Mouse (Mus musculus) kidney, embryonic 14.5 days (tissue): ENCODE data around the gene Ddx54. TPM values are rescaled to one million over a fixed set of nuclear protein-coding genes. Genes with fewer than 3 reads are reported as not detected.
A peak's percentile ranks its signal among the peaks of the same experiment; 100 is the strongest.

Experiments used
- ATAC-seq: fragments of 200-750 bp; cut with Nextera tagmentation; 2 replicates; pipeline ENCODE4 v1.8.0; 2017; ENCODE audit warnings: moderate number of reproducible peaks, mild to moderate bottlenecking, moderate TSS enrichment, moderate library complexity; ENCODE audit not compliant: low FRiP score, low TSS enrichment
- H3K27ac ChIP-seq: fragments of 300-500 bp; sonication (generic); 2 replicates; pipeline ENCODE4 v1.5.1; 2014; ENCODE audit warnings: low read depth, mild to moderate bottlenecking, low read length, moderate library complexity, mixed read lengths
- H3K27me3 ChIP-seq: fragments of 300-500 bp; sonication (generic); 2 replicates; pipeline ENCODE4 v1.6.1; 2014; ENCODE audit warnings: mild to moderate bottlenecking, low read length; ENCODE audit not compliant: control insufficient read depth, insufficient read depth
- H3K36me3 ChIP-seq: fragments of 300-500 bp; sonication (generic); 2 replicates; pipeline ENCODE4 v1.6.1; 2014; ENCODE audit warnings: low read length, mixed read lengths; ENCODE audit not compliant: control insufficient read depth, insufficient read depth
- H3K4me1 ChIP-seq: fragments of 300-500 bp; sonication (generic); 2 replicates; pipeline ENCODE4 v1.6.1; 2014; ENCODE audit warnings: low read length, mixed read lengths; ENCODE audit not compliant: control insufficient read depth, insufficient read depth
- H3K4me2 ChIP-seq: fragments of 300-500 bp; sonication (generic); replicated peaks from 2 replicates; pipeline ENCODE4 v1.6.1; 2014; ENCODE audit warnings: low read depth, mild to moderate bottlenecking, low read length
- H3K4me3 ChIP-seq: fragments of 300-500 bp; sonication (generic); 2 replicates; pipeline ENCODE4 v1.5.1; 2014; ENCODE audit warnings: mild to moderate bottlenecking, low read length
- H3K9ac ChIP-seq: fragments of 300-500 bp; sonication (generic); 2 replicates; pipeline ENCODE4 v1.6.1; 2014; ENCODE audit warnings: low read depth, mild to moderate bottlenecking, low read length, moderate library complexity
- H3K9me3 ChIP-seq: fragments of 300-500 bp; sonication (generic); 2 replicates; pipeline ENCODE4 v1.6.1; 2016; ENCODE audit warnings: low read length; ENCODE audit not compliant: control insufficient read depth
- WGBS: fragments of 180-500 bp; shearing (Covaris S2); extraction: QIAGEN DNeasy Blood & Tissue Kit; methylation state at CpG from one replicate; pipeline ENCODE4 v1.1.7; 2014; 5-methylcytosine and 5-hydroxymethylcytosine counted together
- polyA plus RNA-seq: library from polyadenylated mRNA; unstranded; fragments of >200 nt; fragmentation: Nextera tagmentation; extraction: Ambion mirVana; gene quantifications from 2 replicates; pipeline ENCODE4 v1.2.1, GENCODE M21; 2014

The Ddx54 gene
- 22.3 and 37.7 TPM in 2 replicates for polyA plus RNA-seq

GRCm38 (mm10) chr5:120612442-120612821 is at the start of gene Ddx54, which contains the start of gene Rita1:
Ddx54 (plus strand) TSS chr5:120612739.
Rita1 (minus strand) TSS chr5:120612589.
- H3K9ac ChIP-seq: peak within 1 kb of the TSS; percentile 65
- under 1% methylated on average over 22 of the region's 22 CpGs for WGBS
- ATAC-seq: peak; percentile 86

GRCm38 (mm10) chr5:120562956-120563913 is 49.3 kb upstream of the Ddx54 start:
- peaks cover 75% of the 10 kb centered on the region for H3K4me1 ChIP-seq
- no peaks in the 10 kb centered on the region for H3K9me3 ChIP-seq
- H3K4me3 ChIP-seq: no peak overlapping the region; the same call in 1 of the 2 replicates
- peak overlapping the region; percentile 96 for H3K27ac ChIP-seq
- H3K4me2 ChIP-seq: peak overlapping the region; percentile 15; the same call in 1 of the 2 replicates
- H3K36me3 ChIP-seq: no peaks in the 10 kb centered on the region
- peak; percentile 74 for ATAC-seq
- no peaks in the 10 kb centered on the region for H3K27me3 ChIP-seq
- peak overlapping the region; percentile 37; the same call in 1 of the 2 replicates for H3K9ac ChIP-seq
- WGBS: 17% methylated on average over 28 of the region's 28 CpGs

More at GRCm38 (mm10) chr5:120612442-120612821, at the start of gene Ddx54, which contains the start of gene Rita1:
- Histone ChIP-seq H3K4me2 (peak within 1 kb of the TSS; percentile 79), H3K36me3 (peaks cover 5% of the 10 kb centered on the region; the same call in 1 of the 2 replicates), H3K27me3 (no peaks in the 10 kb centered on the region), H3K4me3 (peak within 1 kb of the TSS; percentile 68), H3K4me1 (peaks cover 14% of the 10 kb centered on the region), H3K9me3 (no peaks in the 10 kb centered on the region), H3K27ac (peak within 1 kb of the TSS; percentile 70)

GRCm38 (mm10) chr5:120563914-120564311 is 48.6 kb upstream of the Ddx54 start:
- no peaks in the 10 kb centered on the region for H3K36me3 ChIP-seq
- WGBS: 21% methylated on average over 4 of the region's 4 CpGs
- no peaks in the 10 kb centered on the region for H3K27me3 ChIP-seq
- no peak for ATAC-seq
- peaks cover 80% of the 10 kb centered on the region for H3K4me1 ChIP-seq
- no peak overlapping the region for H3K4me2 ChIP-seq
- H3K9ac ChIP-seq: no peak overlapping the region
- H3K4me3 ChIP-seq: no peak overlapping the region
- H3K9me3 ChIP-seq: no peaks in the 10 kb centered on the region
- peak overlapping the region; percentile 96 for H3K27ac ChIP-seq

GRCm38 (mm10) chr5:120565171-120565905 is 47.2 kb upstream of the Ddx54 start:
- Histone ChIP-seq H3K36me3 (no peaks in the 10 kb centered on the region), H3K4me1 (peaks cover 81% of the 10 kb centered on the region), H3K9me3 (no peaks in the 10 kb centered on the region), H3K27ac (peak overlapping the region; percentile 20; the same call in 1 of the 2 replicates), H3K27me3 (no peaks in the 10 kb centered on the region; the same call in 1 of the 2 replicates), H3K9ac (no peak overlapping the region; the same call in 1 of the 2 replicates), H3K4me3 (no peak overlapping the region), H3K4me2 (no peak overlapping the region)
- WGBS: 41% methylated on average over 15 of the region's 15 CpGs
- ATAC-seq: no peak

GRCm38 (mm10) chr5:120566101-120566500 is 46.4 kb upstream of the Ddx54 start:
- ATAC-seq: no peak
- H3K27ac ChIP-seq: peak overlapping the region; percentile 20; the same call in 1 of the 2 replicates
- no peak overlapping the region for H3K4me2 ChIP-seq
- no peaks in the 10 kb centered on the region for H3K9me3 ChIP-seq
- H3K4me3 ChIP-seq: no peak overlapping the region
- 71% methylated on average over 5 of the region's 5 CpGs for WGBS
- H3K36me3 ChIP-seq: no peaks in the 10 kb centered on the region
- no peaks in the 10 kb centered on the region; the same call in 1 of the 2 replicates for H3K27me3 ChIP-seq
- peaks cover 83% of the 10 kb centered on the region for H3K4me1 ChIP-seq
- H3K9ac ChIP-seq: peak overlapping the region; percentile 31; the same call in 1 of the 2 replicates

GRCm38 (mm10) chr5:120566681-120567252 is 45.8 kb upstream of the Ddx54 start:
- Histone ChIP-seq H3K4me1 (peaks cover 88% of the 10 kb centered on the region), H3K4me2 (no peak overlapping the region), H3K27ac (peak overlapping the region; percentile 80), H3K27me3 (no peaks in the 10 kb centered on the region; the same call in 1 of the 2 replicates), H3K4me3 (no peak overlapping the region), H3K9me3 (no peaks in the 10 kb centered on the region), H3K9ac (peak overlapping the region; percentile 45), H3K36me3 (no peaks in the 10 kb centered on the region)
- ATAC-seq: no peak
- WGBS: 38% methylated on average over 9 of the region's 9 CpGs

GRCm38 (mm10) chr5:120567253-120567701 is 45.3 kb upstream of the Ddx54 start:
- Histone ChIP-seq H3K4me3 (no peak overlapping the region), H3K4me2 (no peak overlapping the region), H3K4me1 (peaks cover 89% of the 10 kb centered on the region), H3K36me3 (no peaks in the 10 kb centered on the region), H3K27me3 (no peaks in the 10 kb centered on the region; the same call in 1 of the 2 replicates), H3K9ac (peak overlapping the region; percentile 45), H3K27ac (peak overlapping the region; percentile 80), H3K9me3 (no peaks in the 10 kb centered on the region)
- ATAC-seq: no peak
- 13% methylated on average over 21 of the region's 21 CpGs for WGBS

- Histone ChIP-seq H3K27ac (peak overlapping the region; percentile 80), H3K27me3 (no peaks in the 10 kb centered on the region; the same call in 1 of the 2 replicates), H3K4me1 (peaks cover 86% of the 10 kb centered on the region), H3K4me3 (no peak overlapping the region), H3K36me3 (no peaks in the 10 kb centered on the region), H3K9ac (peak overlapping the region; percentile 45; the same call in 1 of the 2 replicates), H3K9me3 (no peaks in the 10 kb centered on the region), H3K4me2 (no peak overlapping the region)
- whole genome bisulfite sequencing: 30% methylated on average over 14 of the region's 14 CpGs
- ATAC-seq: no peak
These were observed 44.8 kb upstream of the Ddx54 start for GRCm38 (mm10) chr5:120567761-120568211.
